Mouse (Mus musculus) hindbrain, postnatal 0 days (tissue): ENCODE results near the gene Fam20a. TPM values are rescaled to one million over a fixed set of nuclear protein-coding genes. Genes with fewer than 3 reads are reported as not detected.
A peak's percentile ranks its signal among the peaks of the same experiment; 100 is the strongest.

Source experiments
- ATAC-seq: fragments of 200-750 bp; cut with Nextera tagmentation; 2 replicates; pipeline ENCODE4 v1.8.0; 2017; ENCODE audit warnings: mild to moderate bottlenecking, moderate TSS enrichment, moderate library complexity
- DNase-seq: peaks from one replicate; pipeline ENCODE4 v3.0.0-alpha.2; 2015; ENCODE audit warnings: low spot score
- H3K27ac ChIP-seq: fragments of 300-500 bp; sonication (generic); 2 replicates; pipeline ENCODE4 v1.5.1; 2014; ENCODE audit warnings: mild to moderate bottlenecking
- H3K27me3 ChIP-seq: fragments of 300-500 bp; sonication (generic); 2 replicates; pipeline ENCODE4 v1.6.1; 2014; ENCODE audit warnings: low read length, mixed read lengths; ENCODE audit not compliant: insufficient read depth
- H3K36me3 ChIP-seq: fragments of 300-500 bp; sonication (generic); 2 replicates; pipeline ENCODE4 v1.6.1; 2014; ENCODE audit warnings: low read length, mixed read lengths; ENCODE audit not compliant: insufficient read depth
- H3K4me1 ChIP-seq: fragments of 300-500 bp; sonication (generic); 2 replicates; pipeline ENCODE4 v1.6.1; 2014; ENCODE audit warnings: antibody characterized with exemption, low read length, mixed read lengths; ENCODE audit not compliant: insufficient read depth
- H3K4me2 ChIP-seq: fragments of 300-500 bp; sonication (generic); 2 replicates; pipeline ENCODE4 v1.6.1; 2014; ENCODE audit warnings: low read depth, mild to moderate bottlenecking, low read length, moderate library complexity, mixed read lengths
- H3K4me3 ChIP-seq: fragments of 300-500 bp; sonication (generic); 2 replicates; pipeline ENCODE4 v1.5.1; 2014; ENCODE audit warnings: low read length
- H3K9ac ChIP-seq: fragments of 300-500 bp; sonication (generic); replicated peaks from 2 replicates; pipeline ENCODE4 v1.6.1; 2014; ENCODE audit warnings: mild to moderate bottlenecking, low read length, moderate library complexity, mixed read lengths
- H3K9me3 ChIP-seq: fragments of 300-500 bp; sonication (generic); 2 replicates; pipeline ENCODE4 v1.6.1; 2016; ENCODE audit warnings: low read length, mixed read lengths
- CTCF ChIP-seq: IDR thresholded peaks from 2 replicates; pipeline ENCODE4 v1.5.1; 2016; ENCODE audit warnings: antibody characterized with exemption, control low read depth, low read depth
- WGBS: fragments of 180-500 bp; shearing (Covaris S2); extraction: QIAGEN DNeasy Blood & Tissue Kit; methylation state at CpG from one replicate; pipeline ENCODE4 v1.1.7; 2014; 5-methylcytosine and 5-hydroxymethylcytosine counted together
- polyA plus RNA-seq: library from polyadenylated mRNA; unstranded; fragments of >200 nt; fragmentation: Nextera tagmentation; extraction: Ambion mirVana; gene quantifications from 2 replicates; pipeline ENCODE4 v1.2.1, GENCODE M21; 2015
- total RNA-seq: library from RNA; depleted of rRNA; stranded (reverse); fragments of >200 nt; gene quantifications from 2 replicates; pipeline ENCODE4 v1.2.3, GENCODE M21; 2014

Fam20a gene
- total and polyA plus RNA-seq, 2 experiments from 2014 or later: 9.1 to 9.4 TPM

DNA sequence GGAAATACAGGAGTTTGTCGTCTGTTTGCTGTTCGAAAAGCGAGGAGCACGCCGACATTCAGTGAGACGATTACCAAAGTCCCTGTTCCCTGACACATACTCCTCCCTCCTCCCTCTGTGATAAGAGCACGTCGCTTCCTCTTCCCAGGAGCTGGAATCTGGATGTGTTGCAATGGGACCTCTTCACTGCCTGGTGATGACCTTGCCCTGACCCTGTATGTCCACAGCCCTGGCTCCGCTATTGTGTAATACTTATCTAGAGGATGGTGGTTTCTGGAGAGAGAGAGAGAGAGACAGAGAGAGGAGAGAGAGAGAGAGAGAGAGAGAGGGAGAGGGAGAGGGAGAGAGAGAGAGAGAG, 16.0 kb downstream of the Fam20a start:
- H3K27me3 ChIP-seq: no peaks in the 10 kb centered on the region
- no peak overlapping the region for H3K9ac ChIP-seq
- TF ChIP-seq CTCF: no peak
- WGBS: 76% methylated on average over 9 of the region's 9 CpGs
- no peaks in the 10 kb centered on the region for H3K9me3 ChIP-seq
- no peak for ATAC-seq
- H3K36me3 ChIP-seq: no peaks in the 10 kb centered on the region
- H3K4me2 ChIP-seq: no peak overlapping the region
- no peak for DNase-seq
- no peak overlapping the region for H3K4me3 ChIP-seq
- no peak overlapping the region for H3K27ac ChIP-seq
- H3K4me1 ChIP-seq: peaks cover 6% of the 10 kb centered on the region; the same call in 1 of the 2 replicates

DNA sequence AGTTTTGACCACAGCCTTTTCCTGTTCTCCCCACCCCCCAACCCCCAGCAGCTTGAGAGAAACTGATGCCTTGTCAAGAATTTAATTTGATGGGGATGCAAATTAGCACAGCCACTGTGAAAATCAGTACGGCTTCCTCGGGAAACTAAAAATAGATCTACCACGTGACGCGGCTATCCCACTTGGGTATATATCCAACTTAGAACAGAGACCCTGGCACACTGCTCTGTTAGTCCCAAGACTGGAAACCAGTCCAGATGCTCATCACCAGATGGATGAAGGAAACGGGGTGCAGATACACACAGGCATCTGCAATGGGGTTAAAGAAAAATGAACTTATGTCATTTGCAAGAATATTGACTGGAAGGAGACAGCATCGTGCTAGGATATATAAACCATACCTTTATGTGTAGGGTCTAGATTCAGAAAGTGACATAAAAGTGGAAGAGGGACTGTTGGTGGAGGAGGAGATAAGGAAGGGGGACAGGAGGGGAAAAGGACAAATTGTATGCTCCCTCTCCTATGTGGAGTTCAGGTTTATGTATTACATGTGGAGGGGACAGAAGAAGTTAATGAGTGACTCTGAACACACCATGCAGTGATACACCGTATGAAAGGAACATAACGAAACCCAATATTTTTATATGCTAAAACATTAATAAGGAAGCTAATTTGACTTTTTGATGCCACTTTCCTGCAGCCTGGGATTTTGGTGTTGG, 16.6 kb downstream of the Fam20a start:
- DNase-seq (peak; percentile 47), ATAC-seq (no peak)
- peaks cover 6% of the 10 kb centered on the region; the same call in 1 of the 2 replicates for H3K4me1 ChIP-seq
- TF ChIP-seq CTCF: no peak
- no peak overlapping the region for H3K9ac ChIP-seq
- 54% methylated on average over 9 of the region's 9 CpGs for WGBS
- H3K4me2 ChIP-seq: no peak overlapping the region
- H3K9me3 ChIP-seq: no peaks in the 10 kb centered on the region
- no peak overlapping the region for H3K4me3 ChIP-seq
- no peak overlapping the region for H3K27ac ChIP-seq
- no peaks in the 10 kb centered on the region for H3K36me3 ChIP-seq
- no peaks in the 10 kb centered on the region for H3K27me3 ChIP-seq

DNA sequence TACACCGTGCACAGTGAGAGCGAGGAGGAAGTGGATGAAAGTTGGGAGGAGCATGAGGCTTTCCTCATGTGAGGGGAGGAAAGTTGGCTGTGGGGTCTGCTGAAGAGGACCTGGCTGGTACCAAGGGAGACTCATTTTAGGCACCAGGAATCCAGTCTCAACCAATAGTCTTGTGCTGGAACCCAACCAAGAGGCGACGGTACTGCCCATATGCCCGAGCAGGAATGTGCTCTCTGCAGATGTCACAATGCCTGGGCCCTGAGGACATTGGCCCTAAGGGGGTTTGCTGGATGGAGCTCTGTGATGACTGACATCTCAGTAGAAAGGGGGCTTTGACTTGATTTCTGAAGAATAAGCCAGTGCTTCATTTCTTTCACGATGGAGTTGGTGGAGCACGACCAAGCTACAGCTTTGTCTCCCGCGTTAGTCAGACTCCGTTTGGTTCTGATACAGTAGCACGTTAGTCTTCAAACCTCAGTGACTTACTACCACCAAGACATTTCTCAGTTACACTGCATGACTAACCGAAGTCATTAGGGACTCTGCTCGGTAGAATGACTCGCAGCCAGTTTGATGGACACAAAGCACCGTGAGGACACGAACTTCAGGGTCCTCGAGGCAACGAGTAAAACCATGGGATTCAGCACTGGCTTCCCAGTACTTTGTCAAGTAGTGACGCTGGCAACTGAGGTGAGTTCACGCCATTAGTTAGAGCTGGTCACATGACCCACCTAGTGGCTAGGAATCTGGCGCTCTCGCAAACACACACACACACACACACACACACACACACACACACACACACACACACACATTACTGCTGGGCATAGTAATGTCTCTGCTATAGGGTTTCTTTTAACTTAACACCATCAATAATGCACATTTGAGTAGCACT, 17.5 kb downstream of the Fam20a start:
- DNase-seq (no peak), ATAC-seq (no peak)
- TF ChIP-seq CTCF: no peak
- H3K4me3 ChIP-seq: no peak overlapping the region
- H3K27ac ChIP-seq: no peak overlapping the region
- H3K4me2 ChIP-seq: no peak overlapping the region
- H3K9ac ChIP-seq: no peak overlapping the region
- H3K9me3 ChIP-seq: no peaks in the 10 kb centered on the region
- H3K36me3 ChIP-seq: no peaks in the 10 kb centered on the region
- peaks cover 6% of the 10 kb centered on the region; the same call in 1 of the 2 replicates for H3K4me1 ChIP-seq
- 65% methylated on average over 22 of the region's 22 CpGs for WGBS
- no peaks in the 10 kb centered on the region for H3K27me3 ChIP-seq

DNA sequence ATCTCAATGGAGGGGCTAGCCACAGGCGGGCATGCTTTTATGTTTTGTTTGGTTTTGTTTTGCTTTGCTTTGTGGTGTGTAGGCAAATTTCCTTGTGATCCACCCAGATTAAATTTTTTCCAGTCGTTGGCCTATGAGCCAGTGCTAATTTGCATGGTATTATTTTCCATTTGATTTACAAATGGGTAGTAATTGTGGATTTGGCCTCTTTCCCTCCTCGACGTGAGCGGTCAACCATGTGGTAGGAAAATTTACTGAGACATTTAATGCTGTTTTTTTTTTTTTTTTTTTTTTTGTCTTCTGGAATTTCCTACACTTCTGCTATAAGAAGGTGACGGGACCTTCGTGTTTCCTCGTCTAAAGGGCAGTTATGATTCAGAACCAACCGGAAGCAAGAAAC, 18.2 kb downstream of the Fam20a start:
- no peaks in the 10 kb centered on the region for H3K27me3 ChIP-seq
- no peak for DNase-seq
- H3K4me1 ChIP-seq: peaks cover 6% of the 10 kb centered on the region; the same call in 1 of the 2 replicates

DNA sequence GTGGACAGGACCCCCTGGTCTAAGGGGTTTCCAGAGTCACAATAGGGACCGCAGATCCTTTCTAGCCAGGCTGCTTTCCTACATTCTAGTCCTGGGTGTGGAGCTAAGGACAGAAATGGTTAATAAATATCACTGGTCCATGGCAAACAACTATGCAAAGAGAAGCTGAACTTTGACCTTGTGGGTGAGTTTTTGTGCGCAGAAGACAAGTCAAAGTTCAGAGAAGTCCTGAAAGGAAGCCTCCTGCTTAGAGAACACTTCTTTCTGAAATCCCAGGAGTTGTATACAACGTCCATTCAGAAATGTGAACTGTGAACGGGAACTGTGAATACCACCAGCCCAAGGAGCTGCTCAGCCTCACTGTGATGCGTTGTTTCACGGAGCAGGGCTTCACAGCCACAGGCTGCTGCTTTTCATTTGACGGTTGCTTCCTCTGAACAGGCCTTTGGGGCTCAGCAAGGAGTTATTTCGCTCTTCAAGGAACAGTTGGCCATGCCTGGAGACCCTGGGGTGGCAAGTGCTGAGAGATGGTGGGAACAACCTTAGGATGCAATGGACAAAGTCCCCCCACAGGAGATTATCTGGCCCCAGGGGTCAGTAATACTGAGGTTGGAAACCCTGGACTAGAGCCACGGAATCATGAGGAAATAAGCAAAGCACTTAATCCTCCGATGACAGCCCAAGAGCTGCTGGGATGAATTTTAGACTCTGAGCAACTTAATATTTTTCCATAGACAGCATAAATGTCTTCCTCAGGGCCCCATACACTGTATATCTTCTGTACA, 19.9 kb downstream of the Fam20a start:
- H3K9ac ChIP-seq: no peak overlapping the region
- no peak for ATAC-seq
- H3K4me3 ChIP-seq: no peak overlapping the region
- H3K4me2 ChIP-seq: no peak overlapping the region
- H3K27ac ChIP-seq: no peak overlapping the region
- no peaks in the 10 kb centered on the region for H3K9me3 ChIP-seq
- H3K27me3 ChIP-seq: no peaks in the 10 kb centered on the region
- DNase-seq: no peak
- TF ChIP-seq CTCF: no peak
- no peaks in the 10 kb centered on the region for H3K36me3 ChIP-seq
- 38% methylated on average over 10 of the region's 10 CpGs for WGBS
- H3K4me1 ChIP-seq: peaks cover 6% of the 10 kb centered on the region; the same call in 1 of the 2 replicates

More for the DNA sequence above, 18.2 kb downstream of the Fam20a start:
- no peaks in the 10 kb centered on the region for H3K36me3 ChIP-seq
- no peak for ATAC-seq
- no peaks in the 10 kb centered on the region for H3K9me3 ChIP-seq
- no peak overlapping the region for H3K27ac ChIP-seq
- H3K4me3 ChIP-seq: no peak overlapping the region
- no peak for TF ChIP-seq CTCF
- no peak overlapping the region for H3K9ac ChIP-seq
- H3K4me2 ChIP-seq: no peak overlapping the region
- 66% methylated on average over 9 of the region's 9 CpGs for WGBS

DNA sequence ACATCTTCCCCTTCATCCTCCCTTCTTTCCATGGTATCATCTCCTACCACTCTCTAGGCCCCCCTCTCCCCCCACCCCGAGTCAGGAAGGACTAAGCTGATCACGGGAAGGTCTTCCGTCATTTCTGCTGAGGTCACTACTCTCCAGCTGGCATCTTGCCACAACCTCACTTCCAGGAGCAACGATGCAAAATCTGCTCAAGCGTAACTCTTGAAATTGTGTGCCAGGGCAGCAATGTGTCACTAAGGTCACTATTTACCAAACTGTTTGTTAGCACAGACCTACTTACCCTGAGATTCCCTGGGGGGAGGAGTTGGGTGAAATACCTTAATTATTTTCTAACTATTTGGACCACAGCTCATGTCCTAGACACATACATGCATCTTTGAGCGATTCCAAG, 21.3 kb downstream of the Fam20a start:
- WGBS: 42% methylated on average over 6 of the region's 6 CpGs
- DNase-seq (peak; percentile 39), ATAC-seq (no peak)
- Histone ChIP-seq H3K4me1 (peaks cover 6% of the 10 kb centered on the region; the same call in 1 of the 2 replicates), H3K36me3 (no peaks in the 10 kb centered on the region), H3K27me3 (no peaks in the 10 kb centered on the region), H3K27ac (no peak overlapping the region), H3K4me2 (no peak overlapping the region), H3K4me3 (no peak overlapping the region), H3K9me3 (no peaks in the 10 kb centered on the region), H3K9ac (no peak overlapping the region)
- no peak for TF ChIP-seq CTCF
